Mouse (Mus musculus) liver, embryonic 14.5 days (tissue): ENCODE data around the gene Tas1r1. TPM values are rescaled to one million over a fixed set of nuclear protein-coding genes. Genes with fewer than 3 reads are reported as not detected.

Experiments used
- ATAC-seq: fragments of 200-750 bp; cut with Nextera tagmentation; 2 replicates; pipeline ENCODE4 v1.8.0; 2017; ENCODE audit warnings: moderate number of reproducible peaks, mild to moderate bottlenecking, moderate library complexity; ENCODE audit not compliant: insufficient read depth
- DNase-seq, 3 experiments: peaks; one replicate each; pipeline ENCODE4 v3.0.0-alpha.2; 2012 to 2013; ENCODE audit warnings: low read depth in 3 of 3, low spot score in 3 of 3
- H3K27ac ChIP-seq: fragments of 300-500 bp; sonication (generic); 2 replicates; pipeline ENCODE4 v1.5.1; 2014; ENCODE audit warnings: moderate library complexity, mild to moderate bottlenecking, control low read depth, inconsistent platforms
- H3K27me3 ChIP-seq: fragments of 300-500 bp; sonication (generic); 2 replicates; pipeline ENCODE4 v1.6.1; 2014; ENCODE audit warnings: mild to moderate bottlenecking, low read length, moderate library complexity; ENCODE audit not compliant: control insufficient read depth, insufficient read depth
- H3K36me3 ChIP-seq: fragments of 300-500 bp; sonication (generic); replicated peaks from 2 replicates; pipeline ENCODE4 v1.6.1; 2014; ENCODE audit warnings: low read depth; ENCODE audit not compliant: control insufficient read depth, insufficient read depth
- H3K4me1 ChIP-seq, 2 experiments: fragments of 200-500 bp in 1 of 2; fragments of 300-500 bp in 1 of 2; sonication (generic) in 1 of 2; replicated peaks; 2 replicates each; pipeline ENCODE4 v1.6.1; 2012 to 2014; ENCODE audit warnings: antibody characterized with exemption in 1 of 2, inconsistent platforms in 1 of 2, low read length in 1 of 2; ENCODE audit not compliant: control insufficient read depth in 2 of 2, insufficient read depth in 2 of 2
- H3K4me2 ChIP-seq: fragments of 300-500 bp; sonication (generic); 2 replicates; pipeline ENCODE4 v1.6.1; 2014; ENCODE audit warnings: low read depth, mild to moderate bottlenecking, control low read depth, moderate library complexity
- H3K4me3 ChIP-seq, 2 experiments: fragments of 200-500 bp in 1 of 2; fragments of 300-500 bp in 1 of 2; sonication (generic) in 1 of 2; 2 replicates each; pipeline ENCODE4 v1.5.1; 2012 to 2014; ENCODE audit warnings: low read depth in 2 of 2, low read length in 2 of 2, mild to moderate bottlenecking in 2 of 2, control low read depth in 1 of 2, inconsistent platforms in 1 of 2, moderate library complexity in 1 of 2; ENCODE audit not compliant: insufficient read depth in 1 of 2
- H3K9ac ChIP-seq: fragments of 300-500 bp; sonication (generic); replicated peaks from 2 replicates; pipeline ENCODE4 v1.6.1; 2014; ENCODE audit warnings: mild to moderate bottlenecking, control low read depth, moderate library complexity
- H3K9me3 ChIP-seq: fragments of 300-500 bp; sonication (generic); 2 replicates; pipeline ENCODE4 v1.6.1; 2016; ENCODE audit warnings: low read length, mixed read lengths; ENCODE audit not compliant: control insufficient read depth
- CTCF ChIP-seq: IDR thresholded peaks from 2 replicates; pipeline ENCODE4 v1.5.1; 2016; ENCODE audit warnings: antibody characterized with exemption, low read depth, control low read depth
- EP300 ChIP-seq: IDR thresholded peaks from 2 replicates; pipeline ENCODE4 v1.6.1; 2016; ENCODE audit warnings: antibody characterized with exemption, low read depth
- WGBS: fragments of 180-500 bp; shearing (Covaris S2); extraction: QIAGEN DNeasy Blood & Tissue Kit; methylation state at CpG from one replicate; pipeline ENCODE4 v1.1.7; 2014; ENCODE audit not compliant: insufficient replicate concordance; 5-methylcytosine and 5-hydroxymethylcytosine counted together
- polyA plus RNA-seq, 2 experiments: library from polyadenylated mRNA; depleted of rRNA in 1 of 2; stranded (reverse) in 1 of 2; unstranded in 1 of 2; fragments of >200 nt; fragmentation: Nextera tagmentation in 1 of 2; extraction: Ambion mirVana in 1 of 2; gene quantifications; 2 replicates each; pipeline versions ENCODE4 v1.2.1 to v1.2.3; 2012 to 2014

Tas1r1 gene
- polyA plus RNA-seq, 2 experiments: 0.03 TPM; not detected in 1

- Histone ChIP-seq H3K4me1 (0 out of 4 replicates have a peak, but pooled peaks cover 0 to 2% of the 10 kb centered on the region in 2 experiments), H3K4me2 (no peak overlapping the region), H3K27me3 (no peaks in the 10 kb centered on the region), H3K9me3 (no peaks in the 10 kb centered on the region), H3K36me3 (peaks cover 10% of the 10 kb centered on the region), H3K9ac (no peak overlapping the region), H3K4me3 (no peak overlapping the region), H3K27ac (no peak overlapping the region)
- DNase-seq (no peak), ATAC-seq (no peak)
- WGBS: 83% methylated on average over 21 of the region's 21 CpGs
- TF ChIP-seq CTCF (no peak), EP300 (no peak)
These were observed 18.3 kb downstream of the Tas1r1 start for GRCm38 (mm10) chr4:152020024-152020423.

GRCm38 (mm10) chr4:152019073-152019472 is 19.3 kb downstream of the Tas1r1 start:
- H3K36me3 ChIP-seq: peaks cover 14% of the 10 kb centered on the region
- no peak overlapping the region for H3K27ac ChIP-seq
- 77% methylated on average over 6 of the region's 6 CpGs for WGBS

GRCm38 (mm10) chr4:152013036-152013813 is 25.1 kb downstream of the Tas1r1 start:
- DNase-seq: no peak
- H3K9ac ChIP-seq: no peak overlapping the region
- peaks cover 5% of the 10 kb centered on the region; the same call in 1 of the 2 replicates for H3K36me3 ChIP-seq
- no peak overlapping the region for H3K4me2 ChIP-seq
- H3K4me3 ChIP-seq: no peak overlapping the region
- H3K4me1 ChIP-seq: peaks cover 20 to 21% of the 10 kb centered on the region in 2 experiments
- H3K27ac ChIP-seq: no peak overlapping the region
- peaks cover under 1% of the 10 kb centered on the region; the same call in 1 of the 2 replicates for H3K27me3 ChIP-seq
- 72% methylated on average over 12 of the region's 12 CpGs for WGBS
- TF ChIP-seq CTCF: no peak
- no peak for TF ChIP-seq EP300
- H3K9me3 ChIP-seq: no peaks in the 10 kb centered on the region
- no peak for ATAC-seq

More at GRCm38 (mm10) chr4:152019073-152019472, 19.3 kb downstream of the Tas1r1 start:
- H3K9ac ChIP-seq: no peak overlapping the region
- ATAC-seq: no peak
- DNase-seq: no peak
- 0 out of 4 replicates have a peak, but pooled peaks cover 0 to under 1% of the 10 kb centered on the region in 2 experiments for H3K4me1 ChIP-seq
- no peak overlapping the region for H3K4me2 ChIP-seq
- TF ChIP-seq CTCF (no peak), EP300 (no peak)
- no peak overlapping the region for H3K4me3 ChIP-seq
- H3K9me3 ChIP-seq: no peaks in the 10 kb centered on the region
- no peaks in the 10 kb centered on the region for H3K27me3 ChIP-seq

GRCm38 (mm10) chr4:152012109-152012508 is 26.3 kb downstream of the Tas1r1 start:
- Histone ChIP-seq H3K4me1 (peaks cover 27 to 28% of the 10 kb centered on the region in 2 experiments), H3K27ac (no peak overlapping the region), H3K27me3 (peaks cover 11% of the 10 kb centered on the region), H3K4me3 (no peak overlapping the region), H3K4me2 (no peak overlapping the region), H3K9me3 (no peaks in the 10 kb centered on the region), H3K9ac (no peak overlapping the region), H3K36me3 (peaks cover 5% of the 10 kb centered on the region; the same call in 1 of the 2 replicates)
- ATAC-seq (no peak), DNase-seq (no peak)
- TF ChIP-seq CTCF (no peak), EP300 (no peak)
- WGBS: 86% methylated on average over 16 of the region's 16 CpGs

GRCm38 (mm10) chr4:152011171-152011760 is 27.1 kb downstream of the Tas1r1 start:
- Histone ChIP-seq H3K9me3 (no peaks in the 10 kb centered on the region), H3K4me1 (peaks cover 27 to 28% of the 10 kb centered on the region in 2 experiments), H3K27me3 (peaks cover 15% of the 10 kb centered on the region), H3K9ac (peak overlapping the region; percentile 61), H3K27ac (peak overlapping the region; percentile 85), H3K4me3 (peak overlapping the region; percentile 59 to 92), H3K36me3 (peaks cover 5% of the 10 kb centered on the region; the same call in 1 of the 2 replicates), H3K4me2 (peak overlapping the region; percentile 100)
- ATAC-seq: no peak
- whole genome bisulfite sequencing: 49% methylated on average over 8 of the region's 8 CpGs
- TF ChIP-seq CTCF: no peak
- 0 out of 2 replicates have a peak, but pooled peaks have one; percentile 20 for TF ChIP-seq EP300
- no peak for DNase-seq
